Mouse (Mus musculus) intestine, embryonic 15.5 days (tissue): ENCODE measurements around the gene Plcg2. TPM values are rescaled to one million over a fixed set of nuclear protein-coding genes. Genes with fewer than 3 reads are reported as not detected.
A peak's percentile ranks its signal among the peaks of the same experiment; 100 is the strongest.

ENCODE experiments used
- ATAC-seq: fragments of 200-750 bp; cut with Nextera tagmentation; 2 replicates; pipeline ENCODE4 v1.8.0; 2017; ENCODE audit warnings: moderate TSS enrichment, moderate library complexity
- H3K27ac ChIP-seq: fragments of 300-500 bp; sonication (generic); 2 replicates; pipeline ENCODE4 v1.5.1; 2015; ENCODE audit warnings: mild to moderate bottlenecking, inconsistent platforms
- H3K27me3 ChIP-seq: fragments of 300-500 bp; sonication (generic); replicated peaks from 2 replicates; pipeline ENCODE4 v1.6.1; 2015; ENCODE audit warnings: inconsistent platforms
- H3K36me3 ChIP-seq: fragments of 300-500 bp; sonication (generic); 2 replicates; pipeline ENCODE4 v1.6.1; 2015; ENCODE audit warnings: inconsistent platforms
- H3K4me1 ChIP-seq: fragments of 300-500 bp; sonication (generic); replicated peaks from 2 replicates; pipeline ENCODE4 v1.6.1; 2015; ENCODE audit warnings: inconsistent platforms
- H3K4me2 ChIP-seq: fragments of 300-500 bp; sonication (generic); replicated peaks from 2 replicates; pipeline ENCODE4 v1.6.1; 2015; ENCODE audit warnings: mild to moderate bottlenecking, inconsistent platforms
- H3K4me3 ChIP-seq: fragments of 300-500 bp; sonication (generic); replicated peaks from 2 replicates; pipeline ENCODE4 v1.5.1; 2015; ENCODE audit warnings: inconsistent platforms
- H3K9ac ChIP-seq: fragments of 300-500 bp; sonication (generic); 2 replicates; pipeline ENCODE4 v1.6.1; 2015; ENCODE audit warnings: inconsistent platforms
- H3K9me3 ChIP-seq: fragments of 300-500 bp; sonication (generic); 2 replicates; pipeline ENCODE4 v1.6.1; 2016; ENCODE audit warnings: inconsistent platforms
- WGBS: fragments of 180-500 bp; shearing (Covaris S2); methylation state at CpG from one replicate; pipeline ENCODE4 v1.1.7; 2015; 5-methylcytosine and 5-hydroxymethylcytosine counted together
- polyA plus RNA-seq: library from polyadenylated mRNA; unstranded; fragments of >200 nt; fragmentation: Nextera tagmentation; extraction: Ambion mirVana; gene quantifications from 2 replicates; pipeline ENCODE4 v1.2.1, GENCODE M21; 2015

Gene Plcg2
- polyA plus RNA-seq, 1 experiment from 2014 or later = 4.2 TPM

DNA sequence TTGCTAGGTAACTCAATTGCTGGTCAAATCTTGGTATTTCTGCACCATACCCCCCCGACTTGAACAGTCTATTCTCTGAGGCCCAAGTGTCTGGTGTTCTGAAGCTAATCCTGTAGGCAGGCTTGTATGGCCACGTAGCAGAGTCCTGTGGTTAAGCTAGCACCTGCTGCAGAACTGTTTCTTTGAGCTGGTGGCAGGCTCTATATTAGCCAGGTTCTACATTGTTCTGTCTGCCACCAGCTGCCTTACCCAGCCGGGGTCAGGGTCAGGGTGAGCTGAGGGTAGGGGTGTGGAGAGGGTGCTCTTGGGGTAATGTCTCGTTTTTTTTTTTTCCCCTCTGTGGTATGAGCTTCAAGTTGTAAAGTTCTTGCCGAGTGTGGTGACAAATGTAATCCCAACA, 31.1 kb downstream of the Plcg2 start:
- ATAC-seq = no peak
- Histone ChIP-seq H3K27me3 (no peaks in the 10 kb centered on the region), H3K9me3 (no peaks in the 10 kb centered on the region), H3K36me3 (no peaks in the 10 kb centered on the region), H3K4me3 (no peak overlapping the region), H3K27ac (no peak overlapping the region), H3K9ac (no peak overlapping the region), H3K4me2 (no peak overlapping the region), H3K4me1 (no peaks in the 10 kb centered on the region)
- WGBS = 61% methylated on average over 5 of the region's 5 CpGs

DNA sequence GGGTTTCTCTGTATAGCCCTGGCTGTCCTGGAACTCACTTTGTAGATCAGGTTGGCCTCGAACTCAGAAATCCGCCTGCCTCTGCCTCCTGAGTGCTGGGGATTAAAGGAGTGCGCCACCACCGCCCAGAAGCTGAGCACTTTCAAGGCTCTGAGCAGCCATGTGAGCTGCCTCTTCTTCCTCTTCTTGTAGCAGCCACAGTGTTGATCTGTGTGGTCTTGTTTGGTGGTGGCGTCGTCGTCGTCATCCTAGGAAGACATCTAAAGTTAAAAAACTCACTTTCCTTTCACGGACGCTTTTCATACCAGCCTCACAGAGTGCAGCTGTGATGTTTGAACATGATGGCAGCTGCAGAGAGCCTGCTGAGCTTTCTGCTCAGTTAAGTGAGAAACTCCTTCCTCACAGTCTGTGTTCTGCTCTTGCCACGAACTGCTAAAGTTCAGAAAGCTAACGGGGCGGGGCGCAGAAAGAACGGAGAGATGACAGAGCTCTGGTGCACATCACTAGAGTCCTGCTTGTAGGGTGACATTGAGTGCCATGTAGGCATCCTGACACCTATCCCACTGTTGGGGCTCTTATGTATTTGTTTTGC, 34.4 kb downstream of the Plcg2 start:
- no peak overlapping the region for H3K4me3 ChIP-seq

DNA sequence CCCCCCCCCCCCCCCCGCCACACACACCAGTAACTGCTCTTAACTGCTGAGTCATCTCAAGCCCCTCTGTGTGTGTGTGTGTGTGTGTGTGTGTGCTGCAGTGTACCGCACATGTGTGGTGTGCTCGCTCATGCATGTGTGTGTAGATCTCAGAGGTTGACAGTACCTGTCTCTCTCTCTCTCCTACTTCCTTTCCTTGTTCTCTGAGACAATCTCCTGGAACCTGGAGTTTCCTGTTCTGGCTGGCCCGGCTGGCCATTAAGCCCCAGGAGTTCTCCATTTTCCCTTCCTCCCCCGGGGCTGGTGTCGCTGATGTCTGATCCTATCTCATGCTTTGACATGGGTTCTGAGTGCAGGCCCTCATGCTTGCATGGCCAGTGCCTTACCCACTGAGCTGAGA, 38.8 kb downstream of the Plcg2 start:
- Histone ChIP-seq H3K4me1 (peaks cover 2% of the 10 kb centered on the region; the same call in 1 of the 2 replicates), H3K9me3 (no peaks in the 10 kb centered on the region), H3K4me2 (no peak overlapping the region), H3K27me3 (no peaks in the 10 kb centered on the region), H3K27ac (no peak overlapping the region), H3K9ac (no peak overlapping the region), H3K36me3 (no peaks in the 10 kb centered on the region), H3K4me3 (no peak overlapping the region)
- WGBS = 65% methylated on average over 5 of the region's 6 CpGs
- ATAC-seq = no peak

More for the DNA sequence above, 34.4 kb downstream of the Plcg2 start:
- peaks cover 2% of the 10 kb centered on the region; the same call in 1 of the 2 replicates for H3K4me1 ChIP-seq
- H3K9ac ChIP-seq = no peak overlapping the region
- H3K36me3 ChIP-seq = no peaks in the 10 kb centered on the region
- H3K27me3 ChIP-seq = no peaks in the 10 kb centered on the region
- 83% methylated on average over 15 of the region's 15 CpGs for WGBS
- H3K27ac ChIP-seq = no peak overlapping the region
- no peak for ATAC-seq
- H3K4me2 ChIP-seq = no peak overlapping the region
- H3K9me3 ChIP-seq = no peaks in the 10 kb centered on the region

DNA sequence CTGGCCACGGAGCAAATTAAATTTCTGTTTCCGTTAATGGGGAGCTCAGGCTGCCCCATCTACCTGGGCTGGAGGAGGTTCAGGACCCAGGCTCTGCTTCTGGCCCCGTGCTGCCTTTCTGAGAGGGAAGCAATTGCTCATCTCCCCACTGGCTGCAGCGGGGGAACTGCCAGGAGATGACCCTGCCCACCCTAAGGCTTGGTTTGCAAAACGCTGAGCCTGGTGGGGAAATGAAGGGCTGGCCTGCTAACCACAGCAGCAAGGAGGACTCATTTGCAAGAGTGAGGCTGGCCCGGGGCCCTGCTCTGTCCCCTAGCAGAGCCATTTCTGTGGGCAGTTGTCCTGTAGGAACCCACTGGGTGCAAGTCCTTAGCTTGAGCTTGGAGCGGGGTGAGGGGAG, 39.7 kb downstream of the Plcg2 start:
- no peaks in the 10 kb centered on the region for H3K9me3 ChIP-seq
- peaks cover 2% of the 10 kb centered on the region; the same call in 1 of the 2 replicates for H3K4me1 ChIP-seq
- no peaks in the 10 kb centered on the region for H3K36me3 ChIP-seq
- H3K9ac ChIP-seq = no peak overlapping the region
- WGBS = 62% methylated on average over 7 of the region's 7 CpGs
- ATAC-seq = no peak
- H3K4me3 ChIP-seq = no peak overlapping the region
- H3K27me3 ChIP-seq = no peaks in the 10 kb centered on the region
- no peak overlapping the region for H3K27ac ChIP-seq
- no peak overlapping the region for H3K4me2 ChIP-seq

DNA sequence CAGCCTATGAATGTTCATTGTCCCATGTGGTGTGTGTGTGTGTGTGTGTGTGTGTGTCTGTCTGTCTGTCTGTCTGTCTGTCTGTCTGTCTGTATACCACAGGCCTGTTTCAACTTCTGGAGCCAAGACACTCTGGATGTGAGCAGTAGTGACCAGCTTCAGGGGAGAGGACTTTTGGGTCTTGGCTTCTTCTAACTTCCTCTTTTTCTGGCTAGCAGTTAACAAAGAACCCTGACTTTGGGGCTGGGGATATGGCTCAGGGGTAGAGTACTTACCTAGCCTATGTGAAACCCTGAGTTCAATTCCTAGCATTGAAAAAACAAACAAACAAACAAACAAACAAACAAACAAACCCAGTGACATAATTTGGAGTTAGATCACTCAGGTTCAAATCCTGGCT, 44.9 kb downstream of the Plcg2 start:
- no peaks in the 10 kb centered on the region for H3K9me3 ChIP-seq

DNA sequence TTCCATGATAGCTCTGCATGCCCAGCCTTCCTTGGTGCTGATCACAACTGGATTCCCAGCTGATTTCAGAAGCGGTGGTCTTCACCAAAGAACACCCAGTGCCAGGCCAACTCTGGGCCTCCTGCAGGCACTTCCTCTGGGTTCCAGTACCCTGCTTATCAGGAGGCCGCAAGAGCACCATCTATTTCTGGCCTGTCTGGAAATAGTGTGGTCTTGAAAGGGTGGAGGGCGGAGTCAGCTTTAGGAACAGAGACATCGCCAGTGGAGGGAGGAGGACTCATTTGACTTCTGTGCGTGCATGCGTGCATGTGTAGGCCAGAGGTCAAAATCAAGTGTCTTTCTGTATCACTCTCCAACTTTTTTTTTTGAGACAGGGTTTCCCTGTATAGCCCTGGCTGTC, 45.7 kb downstream of the Plcg2 start:
- WGBS = 65% methylated on average over 6 of the region's 6 CpGs
- Histone ChIP-seq H3K9ac (no peak overlapping the region), H3K9me3 (no peaks in the 10 kb centered on the region), H3K27ac (no peak overlapping the region), H3K4me3 (no peak overlapping the region), H3K4me1 (no peaks in the 10 kb centered on the region), H3K27me3 (no peaks in the 10 kb centered on the region), H3K36me3 (no peaks in the 10 kb centered on the region), H3K4me2 (no peak overlapping the region)
- no peak for ATAC-seq

More for the DNA sequence above, 44.9 kb downstream of the Plcg2 start:
- Histone ChIP-seq H3K27me3 (no peaks in the 10 kb centered on the region), H3K4me1 (no peaks in the 10 kb centered on the region), H3K27ac (no peak overlapping the region), H3K4me2 (no peak overlapping the region), H3K4me3 (no peak overlapping the region), H3K36me3 (no peaks in the 10 kb centered on the region), H3K9ac (no peak overlapping the region)
- no peak for ATAC-seq

DNA sequence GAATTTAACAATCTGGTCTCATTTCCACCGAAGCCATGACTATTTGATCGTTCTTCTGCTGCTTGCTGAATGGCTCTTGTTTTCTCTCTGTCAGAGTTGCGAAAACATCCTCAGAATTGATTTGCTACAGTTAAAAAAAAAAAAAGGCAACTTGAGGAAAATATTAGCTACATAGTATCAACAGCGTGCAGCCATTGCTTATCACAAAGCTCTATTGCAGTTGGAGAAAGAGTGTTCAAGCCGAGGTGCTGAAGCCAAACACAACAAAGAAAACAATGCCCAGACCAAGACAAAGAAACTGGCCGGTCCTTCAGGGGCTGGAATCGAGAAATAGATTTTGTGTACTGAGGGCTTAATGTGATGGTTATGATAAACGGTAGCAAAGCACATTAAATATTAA, 47.0 kb downstream of the Plcg2 start:
- H3K9ac ChIP-seq = no peak overlapping the region
- no peak overlapping the region for H3K27ac ChIP-seq
- H3K4me2 ChIP-seq = no peak overlapping the region
- no peaks in the 10 kb centered on the region for H3K36me3 ChIP-seq
- no peaks in the 10 kb centered on the region for H3K4me1 ChIP-seq
- no peaks in the 10 kb centered on the region for H3K27me3 ChIP-seq
- ATAC-seq = no peak
- no peak overlapping the region for H3K4me3 ChIP-seq
- H3K9me3 ChIP-seq = no peaks in the 10 kb centered on the region
- 71% methylated on average over 8 of the region's 8 CpGs for WGBS

DNA sequence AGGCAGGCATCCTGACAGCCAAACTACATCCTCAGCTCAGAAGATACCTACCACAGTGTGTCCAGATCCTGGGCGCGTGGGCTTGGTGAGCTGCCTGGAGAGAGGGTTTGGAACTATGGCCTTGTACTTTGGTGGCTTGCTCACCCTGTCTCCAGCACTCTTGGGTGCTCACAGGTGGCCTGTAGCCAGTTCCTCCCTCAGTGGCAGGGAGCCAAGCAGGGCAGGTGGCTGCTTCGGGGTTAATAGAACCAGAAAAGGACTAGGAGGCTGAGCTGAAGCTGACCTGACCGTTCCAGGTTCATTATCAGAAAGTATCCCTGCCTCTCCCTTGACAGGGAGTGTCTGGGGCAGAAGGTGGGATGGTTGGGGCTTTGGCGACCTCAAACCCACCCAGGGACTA, 48.3 kb downstream of the Plcg2 start:
- Histone ChIP-seq H3K36me3 (no peaks in the 10 kb centered on the region), H3K4me3 (no peak overlapping the region), H3K27ac (no peak overlapping the region), H3K27me3 (no peaks in the 10 kb centered on the region), H3K9ac (no peak overlapping the region), H3K9me3 (no peaks in the 10 kb centered on the region), H3K4me1 (no peaks in the 10 kb centered on the region), H3K4me2 (no peak overlapping the region)
- WGBS = 69% methylated on average over 5 of the region's 5 CpGs
- ATAC-seq = no peak

DNA sequence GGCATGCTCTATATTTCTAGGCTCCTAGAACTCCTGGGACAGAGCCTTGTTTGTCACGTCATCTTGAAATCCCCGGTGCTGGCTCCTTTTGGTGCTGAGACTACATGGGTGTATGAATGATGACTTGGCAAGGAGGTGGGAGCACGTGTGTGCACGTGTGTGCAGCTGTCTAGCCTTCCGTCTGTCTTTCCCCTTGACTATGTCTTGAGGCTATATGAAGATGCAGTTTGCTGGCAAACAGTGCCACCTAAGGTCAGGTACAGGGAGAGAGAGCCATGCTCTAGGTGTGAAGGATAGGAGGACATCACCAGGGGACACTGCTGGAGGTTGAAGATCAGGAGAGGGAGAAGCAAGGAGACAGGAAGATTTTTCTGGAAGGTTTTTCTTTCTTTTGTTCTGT, 49.9 kb downstream of the Plcg2 start:
- Histone ChIP-seq H3K9me3 (no peaks in the 10 kb centered on the region), H3K9ac (no peak overlapping the region), H3K4me1 (no peaks in the 10 kb centered on the region), H3K27me3 (no peaks in the 10 kb centered on the region), H3K27ac (no peak overlapping the region), H3K4me3 (no peak overlapping the region), H3K36me3 (no peaks in the 10 kb centered on the region), H3K4me2 (no peak overlapping the region)
- 79% methylated on average over 5 of the region's 5 CpGs for whole genome bisulfite sequencing
- no peak for ATAC-seq

DNA sequence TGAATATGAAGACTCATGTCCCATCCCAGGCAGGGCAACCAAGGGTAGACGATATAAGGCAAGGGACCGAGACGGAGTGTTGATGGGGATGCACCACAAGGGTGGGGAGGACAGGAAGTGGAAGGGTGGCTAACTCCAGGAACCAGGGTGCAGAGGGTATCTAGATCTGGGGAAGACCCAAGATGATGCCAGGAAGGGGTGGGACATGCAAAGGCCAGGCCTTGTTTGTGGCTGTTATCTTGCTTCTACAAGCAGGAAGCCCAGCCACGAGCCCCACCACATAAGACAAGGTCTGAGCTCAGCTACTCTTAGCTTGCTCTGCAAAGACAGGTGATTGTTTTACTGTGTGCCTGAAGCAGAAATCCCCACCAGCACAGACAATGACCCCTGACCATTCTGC, 50.4 kb downstream of the Plcg2 start:
- Histone ChIP-seq H3K4me2 (no peak overlapping the region), H3K9me3 (no peaks in the 10 kb centered on the region), H3K27ac (no peak overlapping the region), H3K9ac (no peak overlapping the region), H3K27me3 (no peaks in the 10 kb centered on the region), H3K36me3 (no peaks in the 10 kb centered on the region), H3K4me1 (no peaks in the 10 kb centered on the region), H3K4me3 (no peak overlapping the region)
- WGBS = 72% methylated on average over 4 of the region's 4 CpGs
- ATAC-seq = no peak

DNA sequence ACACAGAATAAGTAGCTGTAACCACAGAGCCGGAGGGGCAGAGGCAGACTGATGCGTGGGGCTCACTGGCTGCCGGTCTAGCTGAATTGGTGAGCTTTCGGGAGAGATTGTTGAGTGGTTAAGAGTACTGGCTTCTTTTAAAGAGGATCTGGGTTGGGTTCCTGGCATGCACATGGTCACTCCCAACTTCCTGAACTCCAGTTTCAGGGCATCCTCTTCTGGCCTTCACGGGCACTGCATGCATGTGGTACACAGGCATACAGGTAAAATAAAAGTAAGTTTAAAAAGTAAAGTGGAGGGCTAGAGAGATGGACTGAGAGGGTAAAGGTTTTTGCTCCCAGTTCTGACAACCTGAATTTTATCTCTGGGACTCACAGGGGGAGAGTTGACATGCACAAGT, 52.4 kb downstream of the Plcg2 start:
- Histone ChIP-seq H3K36me3 (no peaks in the 10 kb centered on the region), H3K9me3 (no peaks in the 10 kb centered on the region), H3K27ac (no peak overlapping the region), H3K27me3 (no peaks in the 10 kb centered on the region), H3K4me3 (no peak overlapping the region), H3K4me1 (no peaks in the 10 kb centered on the region), H3K4me2 (no peak overlapping the region), H3K9ac (no peak overlapping the region)
- 85% methylated on average over 5 of the region's 5 CpGs for WGBS
- no peak for ATAC-seq

DNA sequence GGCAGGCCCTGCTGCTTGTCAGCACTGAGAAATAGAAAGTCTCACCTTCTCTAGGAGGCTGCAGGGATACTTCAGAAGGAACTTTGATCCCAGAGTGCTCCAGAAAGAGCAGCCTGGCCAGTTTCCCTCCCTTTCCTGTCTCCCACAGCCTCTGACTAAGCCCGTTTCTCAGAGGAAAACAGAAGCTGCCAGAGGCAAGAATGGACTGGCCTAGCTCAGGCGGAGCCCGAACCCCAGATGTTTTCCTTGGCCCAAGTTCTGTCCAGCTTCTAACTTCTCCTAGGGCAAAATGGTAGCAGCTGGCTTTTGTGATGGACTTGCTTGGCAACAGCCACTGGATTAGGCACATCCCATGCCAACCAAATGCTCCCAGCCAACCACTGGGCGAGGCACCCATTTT, 62.9 kb downstream of the Plcg2 start:
- H3K27ac ChIP-seq = no peak overlapping the region
- 64% methylated on average over 4 of the region's 4 CpGs for WGBS
- no peaks in the 10 kb centered on the region for H3K9me3 ChIP-seq
- H3K4me2 ChIP-seq = no peak overlapping the region
- H3K4me3 ChIP-seq = no peak overlapping the region
- 0 out of 2 replicates have a peak, but pooled peaks cover 4% of the 10 kb centered on the region for H3K4me1 ChIP-seq
- no peaks in the 10 kb centered on the region for H3K27me3 ChIP-seq
- 0 out of 2 replicates have a peak, but pooled peaks have one; percentile 43 for ATAC-seq
- H3K9ac ChIP-seq = no peak overlapping the region
- no peaks in the 10 kb centered on the region for H3K36me3 ChIP-seq

DNA sequence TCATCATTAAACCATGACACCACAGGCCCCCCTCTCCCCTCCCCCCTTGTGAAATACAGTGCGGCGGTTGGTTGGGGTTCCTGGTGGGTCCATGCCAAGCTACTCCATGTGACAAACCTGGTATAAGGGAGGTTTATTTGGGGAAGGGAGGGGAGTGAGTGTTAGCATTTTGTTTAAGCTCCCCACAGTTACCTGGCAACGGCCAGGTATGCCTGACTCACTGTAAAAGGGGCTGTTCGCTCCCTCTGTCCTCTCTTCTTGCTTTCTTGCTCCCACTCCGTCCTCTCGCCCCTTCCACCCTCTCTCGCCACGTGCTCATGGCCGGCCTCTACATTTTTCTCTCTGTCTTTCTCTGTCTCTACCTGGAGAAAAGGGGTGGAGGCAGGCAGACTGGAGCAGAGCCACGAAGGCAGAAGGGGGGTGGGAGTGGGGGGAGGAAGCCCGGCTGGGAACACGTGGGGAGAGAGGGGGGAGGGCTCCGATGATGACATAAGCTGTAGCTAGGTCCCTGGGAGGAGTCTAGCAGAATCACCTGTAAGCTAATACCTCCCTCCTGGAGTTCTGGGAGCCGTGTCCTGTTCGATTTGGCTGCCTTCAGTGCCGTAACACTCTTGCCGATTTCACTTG, 63.8 kb downstream of the Plcg2 start:
- Histone ChIP-seq H3K4me1 (0 out of 2 replicates have a peak, but pooled peaks cover 4% of the 10 kb centered on the region), H3K4me2 (peak overlapping the region; percentile 51), H3K9ac (no peak overlapping the region), H3K27me3 (no peaks in the 10 kb centered on the region), H3K36me3 (no peaks in the 10 kb centered on the region), H3K27ac (no peak overlapping the region), H3K9me3 (no peaks in the 10 kb centered on the region), H3K4me3 (peak overlapping the region; percentile 2; the same call in 1 of the 2 replicates)
- WGBS = 18% methylated on average over 16 of the region's 17 CpGs
- ATAC-seq = peak; percentile 77
